Mouse (Mus musculus) small intestine, adult 2 months (tissue): ENCODE measurements around the gene Noc2l. TPM values are rescaled to one million over a fixed set of nuclear protein-coding genes. Genes with fewer than 3 reads are reported as not detected.
A peak's percentile ranks its signal among the peaks of the same experiment; 100 is the strongest.

Experiments
- H3K27ac ChIP-seq: fragments of 200-500 bp; 2 replicates; pipeline ENCODE4 v1.5.1; 2012; ENCODE audit warnings: low read depth, low read length, control low read depth, inconsistent platforms; ENCODE audit not compliant: insufficient read depth
- H3K27me3 ChIP-seq: fragments of 200-500 bp; 2 replicates; pipeline ENCODE4 v1.6.1; 2012; ENCODE audit warnings: mild to moderate bottlenecking, moderate library complexity, low read length, inconsistent platforms; ENCODE audit not compliant: control insufficient read depth, insufficient read depth
- H3K36me3 ChIP-seq: fragments of 200-500 bp; 2 replicates; pipeline ENCODE4 v1.6.1; 2012; ENCODE audit warnings: mild to moderate bottlenecking, low read length, control low read depth, inconsistent platforms; ENCODE audit not compliant: control insufficient read depth, insufficient read depth
- H3K4me1 ChIP-seq: fragments of 200-500 bp; 2 replicates; pipeline ENCODE4 v1.6.1; 2012; ENCODE audit warnings: low read length, inconsistent platforms, mixed read lengths; ENCODE audit not compliant: control insufficient read depth, insufficient read depth, insufficient read length
- H3K4me3 ChIP-seq: fragments of 200-500 bp; 2 replicates; pipeline ENCODE4 v1.5.1; 2012; ENCODE audit warnings: low read depth, mild to moderate bottlenecking, control low read depth, inconsistent platforms, low read length, moderate library complexity
- CTCF ChIP-seq: fragments of 200-500 bp; IDR thresholded peaks from 2 replicates; pipeline ENCODE4 v1.5.1; 2012; ENCODE audit warnings: low read depth, mild to moderate bottlenecking, control low read depth, inconsistent platforms, low read length, moderate library complexity, mixed read lengths; ENCODE audit not compliant: insufficient replicate concordance, insufficient read length; ENCODE audit errors: extremely low read depth
- POLR2A ChIP-seq: fragments of 200-500 bp; IDR thresholded peaks from 2 replicates; pipeline ENCODE4 v1.6.1; 2012; ENCODE audit warnings: low read depth, mild to moderate bottlenecking, control low read depth, inconsistent platforms, low read length, moderate library complexity
- whole genome bisulfite sequencing: fragments of 180-500 bp; shearing (Covaris S2); methylation state at CpG from one replicate; pipeline ENCODE4 v1.1.7; 2018; 5-methylcytosine and 5-hydroxymethylcytosine counted together
- polyA plus RNA-seq: library from polyadenylated mRNA; depleted of rRNA; stranded (reverse); fragments of >200 nt; gene quantifications from 2 replicates; pipeline ENCODE4 v1.2.3, GENCODE M21; 2012; rRNA removed

Gene Noc2l
- 28.7 and 37.0 TPM in 2 replicates for polyA plus RNA-seq

DNA sequence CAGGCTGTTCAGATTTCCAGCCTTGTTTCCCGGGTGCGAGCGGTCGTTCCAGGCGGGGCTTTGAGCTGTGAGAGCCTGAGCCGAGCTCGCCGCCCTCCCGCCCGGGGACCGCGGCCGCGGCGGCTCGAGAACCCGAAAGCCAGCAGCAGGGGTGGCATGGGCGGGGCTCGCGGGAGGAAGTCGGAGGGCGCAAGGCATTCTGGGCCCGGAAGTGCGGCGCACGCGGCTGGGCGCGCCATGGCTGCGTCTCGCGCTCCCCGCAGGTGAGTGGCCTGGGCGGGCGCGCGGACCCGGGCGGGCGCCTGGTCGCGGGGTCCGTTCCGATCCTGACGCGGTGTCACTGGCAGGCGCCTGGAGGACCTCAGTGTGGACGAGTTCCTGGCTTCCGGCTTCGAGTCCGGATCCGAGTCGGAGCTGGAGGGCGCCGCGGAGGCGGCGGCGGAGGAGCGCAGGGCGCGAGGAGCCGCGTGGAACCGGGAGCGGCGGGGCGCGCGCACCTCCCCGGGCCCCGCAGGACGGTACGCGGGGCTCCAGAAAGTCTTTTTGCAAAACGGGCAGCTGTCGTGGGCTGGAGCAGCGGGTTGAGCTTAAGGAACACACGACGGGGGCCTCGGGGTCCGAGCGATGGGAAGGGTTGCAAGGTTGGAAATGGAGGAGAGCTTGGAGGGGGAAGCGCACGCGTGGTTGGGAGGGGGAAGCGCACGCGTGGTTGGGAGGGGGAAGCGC lies at the start of gene Noc2l:
TSS of gene Noc2l (plus strand) at position 203 of the 726 bp plus-strand sequence.
- WGBS = under 1% methylated on average over 90 of the region's 90 CpGs
- Histone ChIP-seq H3K27ac (peak within 1 kb of the TSS; percentile 58), H3K27me3 (no peaks in the 10 kb centered on the region), H3K4me3 (peak within 1 kb of the TSS; percentile 71), H3K36me3 (peaks cover 23% of the 10 kb centered on the region), H3K4me1 (peaks cover 3% of the 10 kb centered on the region)
- TF ChIP-seq CTCF (no peak), POLR2A (0 out of 2 replicates have a peak, but pooled peaks have one; percentile 28)

- 90% methylated on average over 5 of the region's 5 CpGs for WGBS
- H3K4me3 ChIP-seq = no peak overlapping the region
- H3K27ac ChIP-seq = no peak overlapping the region
- H3K4me1 ChIP-seq = peaks cover 31% of the 10 kb centered on the region; the same call in 1 of the 2 replicates
- H3K36me3 ChIP-seq = peaks cover 13% of the 10 kb centered on the region
- TF ChIP-seq CTCF (no peak), POLR2A (no peak)
- no peaks in the 10 kb centered on the region for H3K27me3 ChIP-seq
Measured at GRCm38 (mm10) chr4:156188162-156188810, 47.5 kb upstream of the Noc2l start.

DNA sequence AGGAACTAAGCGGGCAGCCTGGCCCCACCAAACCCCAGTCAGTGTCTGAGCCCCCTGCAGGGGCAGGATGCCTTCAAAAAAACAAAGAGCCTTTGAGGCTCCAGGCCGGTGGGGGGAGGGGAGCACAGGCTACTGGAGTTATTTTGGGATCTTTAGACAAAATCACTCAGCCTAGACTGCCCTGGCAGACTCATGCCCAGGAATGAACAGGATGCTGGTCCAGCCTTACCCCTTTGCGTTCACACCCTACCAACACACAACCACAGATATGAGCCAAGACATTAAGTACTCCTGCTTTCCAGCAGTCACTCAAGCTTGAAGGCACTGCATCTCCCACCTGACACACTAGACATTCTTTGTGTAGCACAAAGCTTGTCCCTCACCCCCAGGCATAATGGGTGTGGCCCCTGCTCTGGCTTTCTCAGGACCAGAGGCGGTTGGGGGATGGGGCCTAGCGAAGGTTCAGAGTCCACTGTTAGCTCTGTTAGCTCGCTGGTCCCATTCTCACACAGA lies 46.9 kb upstream of the Noc2l start:
- 44% methylated on average over 6 of the region's 6 CpGs for WGBS
- Histone ChIP-seq H3K4me3 (no peak overlapping the region), H3K36me3 (peaks cover 13% of the 10 kb centered on the region), H3K27ac (0 out of 2 replicates have a peak overlapping the region, but pooled peaks have one; percentile 8), H3K27me3 (no peaks in the 10 kb centered on the region), H3K4me1 (peaks cover 37% of the 10 kb centered on the region; the same call in 1 of the 2 replicates)
- no peak for TF ChIP-seq CTCF
- TF ChIP-seq POLR2A = no peak

- H3K27ac ChIP-seq = peak overlapping the region; percentile 95
- WGBS = 30% methylated on average over 8 of the region's 8 CpGs
- TF ChIP-seq CTCF = no peak
- TF ChIP-seq POLR2A = peak; percentile 58; the same call in 1 of the 2 replicates
- peak overlapping the region; percentile 55 for H3K4me3 ChIP-seq
- H3K36me3 ChIP-seq = peaks cover 10% of the 10 kb centered on the region
- peaks cover 50% of the 10 kb centered on the region; the same call in 1 of the 2 replicates for H3K4me1 ChIP-seq
- no peaks in the 10 kb centered on the region for H3K27me3 ChIP-seq
Measured at GRCm38 (mm10) chr4:156192421-156193199, 43.2 kb upstream of the Noc2l start.

DNA sequence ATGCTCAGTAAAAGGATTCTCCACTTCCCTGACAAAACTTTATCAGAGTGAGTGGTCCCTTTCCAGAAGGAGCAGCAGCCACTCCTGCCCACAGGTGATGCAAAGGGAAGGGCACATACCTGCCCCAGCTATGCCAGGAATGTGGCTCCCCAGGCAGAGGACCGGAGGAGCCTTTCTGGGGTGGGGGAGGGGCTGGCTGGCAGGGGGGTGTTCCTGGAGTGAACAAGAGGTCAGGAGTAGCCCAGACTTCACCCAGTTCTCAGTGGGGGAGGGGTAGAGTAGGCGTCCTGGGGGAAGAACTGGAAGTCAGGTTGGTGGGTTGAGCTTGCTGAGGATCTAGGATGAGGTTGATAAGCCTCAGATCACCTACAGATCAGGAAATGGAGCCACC lies 42.6 kb upstream of the Noc2l start:
- TF ChIP-seq CTCF (no peak), POLR2A (no peak)
- 31% methylated on average over 2 of the region's 2 CpGs for WGBS
- Histone ChIP-seq H3K27me3 (no peaks in the 10 kb centered on the region), H3K27ac (peak overlapping the region; percentile 90), H3K4me1 (peaks cover 50% of the 10 kb centered on the region; the same call in 1 of the 2 replicates), H3K36me3 (peaks cover 10% of the 10 kb centered on the region), H3K4me3 (no peak overlapping the region)

DNA sequence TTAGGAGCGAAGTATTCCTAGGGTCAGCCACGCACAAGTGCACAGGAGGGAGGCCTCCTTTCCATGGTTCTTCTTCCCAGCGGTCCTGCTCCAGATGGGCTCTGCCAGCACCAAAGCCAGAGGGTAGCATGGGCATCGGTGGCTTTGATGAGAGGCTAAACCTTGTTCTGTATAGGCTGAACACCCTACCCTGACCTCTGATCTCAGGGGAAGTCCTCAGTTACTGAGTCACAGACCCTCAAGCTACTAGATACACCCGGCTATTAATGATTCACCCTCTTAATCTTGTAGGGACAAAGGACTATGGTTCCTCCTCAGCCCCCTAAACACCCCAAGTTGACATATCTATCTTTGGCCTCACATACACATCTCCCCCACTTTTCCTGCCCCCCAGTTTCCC lies 41.9 kb upstream of the Noc2l start:
- Histone ChIP-seq H3K4me3 (peak overlapping the region; percentile 32; the same call in 1 of the 2 replicates), H3K27ac (peak overlapping the region; percentile 65), H3K27me3 (no peaks in the 10 kb centered on the region), H3K4me1 (peaks cover 44% of the 10 kb centered on the region; the same call in 1 of the 2 replicates), H3K36me3 (peaks cover 10% of the 10 kb centered on the region)
- TF ChIP-seq CTCF (no peak), POLR2A (no peak)
- 76% methylated on average over 5 of the region's 5 CpGs for WGBS
